Mouse (Mus musculus) embryonic facial prominence, embryonic 13.5 days (tissue): ENCODE results near the gene Med29. TPM values are rescaled to one million over a fixed set of nuclear protein-coding genes. Genes with fewer than 3 reads are reported as not detected.

Experiments used
- ATAC-seq: fragments of 200-750 bp; cut with Nextera tagmentation; 2 replicates; pipeline ENCODE4 v1.8.0; 2017; ENCODE audit warnings: low read depth; ENCODE audit not compliant: insufficient number of reproducible peaks, insufficient read depth, low FRiP score, low TSS enrichment
- H3K27ac ChIP-seq: fragments of 300-500 bp; sonication (generic); 2 replicates; pipeline ENCODE4 v1.5.1; 2015; ENCODE audit warnings: moderate library complexity, mild to moderate bottlenecking, inconsistent platforms
- H3K27me3 ChIP-seq: fragments of 300-500 bp; sonication (generic); 2 replicates; pipeline ENCODE4 v1.6.1; 2015; ENCODE audit warnings: mild to moderate bottlenecking, inconsistent platforms
- H3K36me3 ChIP-seq: fragments of 300-500 bp; sonication (generic); 2 replicates; pipeline ENCODE4 v1.6.1; 2015; ENCODE audit warnings: mild to moderate bottlenecking, inconsistent platforms
- H3K4me1 ChIP-seq: fragments of 300-500 bp; sonication (generic); 2 replicates; pipeline ENCODE4 v1.6.1; 2015; ENCODE audit warnings: inconsistent platforms
- H3K4me2 ChIP-seq: fragments of 300-500 bp; sonication (generic); 2 replicates; pipeline ENCODE4 v1.6.1; 2015; ENCODE audit warnings: moderate library complexity, mild to moderate bottlenecking, inconsistent platforms
- H3K4me3 ChIP-seq: fragments of 300-500 bp; sonication (generic); 2 replicates; pipeline ENCODE4 v1.5.1; 2015; ENCODE audit warnings: mild to moderate bottlenecking, inconsistent platforms
- H3K9ac ChIP-seq: fragments of 300-500 bp; sonication (generic); 2 replicates; pipeline ENCODE4 v1.6.1; 2015; ENCODE audit warnings: mild to moderate bottlenecking, inconsistent platforms
- H3K9me3 ChIP-seq: fragments of 300-500 bp; sonication (generic); 2 replicates; pipeline ENCODE4 v1.6.1; 2016; ENCODE audit warnings: inconsistent platforms
- WGBS: fragments of 180-500 bp; shearing (Covaris S2); methylation state at CpG from one replicate; pipeline ENCODE4 v1.1.7; 2015; ENCODE audit warnings: mixed read lengths; 5-methylcytosine and 5-hydroxymethylcytosine counted together
- polyA plus RNA-seq: library from polyadenylated mRNA; unstranded; fragments of >200 nt; fragmentation: Nextera tagmentation; extraction: Ambion mirVana; gene quantifications from 2 replicates; pipeline ENCODE4 v1.2.1, GENCODE M21; 2015

Med29 gene
- polyA plus RNA-seq, 1 experiment from 2014 or later, result 53.5 TPM

DNA sequence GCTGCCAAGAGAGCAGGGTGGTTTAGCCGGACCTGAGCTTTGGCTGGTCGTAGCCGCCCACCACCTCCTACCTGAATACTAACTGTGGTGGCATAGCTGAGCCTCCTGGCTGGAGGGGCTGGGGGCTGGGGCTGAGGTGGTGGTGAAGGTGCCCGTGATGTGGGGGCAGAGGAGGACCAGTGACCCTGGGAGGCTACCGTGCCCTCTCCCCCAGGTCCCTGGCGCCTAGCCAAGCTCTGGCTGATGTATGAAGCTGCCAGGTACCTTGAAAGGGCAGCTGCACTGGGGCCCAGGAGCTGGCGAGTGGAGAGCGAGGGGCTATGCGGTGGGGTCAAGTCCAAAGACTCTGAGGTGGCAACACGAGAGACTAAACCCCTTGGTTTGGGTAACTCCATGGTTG, 32.7 kb downstream of the Med29 start:
- Histone ChIP-seq H3K4me1 (peaks cover 35% of the 10 kb centered on the region), H3K27me3 (no peaks in the 10 kb centered on the region), H3K9me3 (no peaks in the 10 kb centered on the region), H3K36me3 (peaks cover 70% of the 10 kb centered on the region), H3K4me3 (no peak overlapping the region), H3K27ac (no peak overlapping the region), H3K9ac (no peak overlapping the region), H3K4me2 (no peak overlapping the region)
- ATAC-seq, result no peak
- 90% methylated on average over 10 of the region's 10 CpGs for WGBS

DNA sequence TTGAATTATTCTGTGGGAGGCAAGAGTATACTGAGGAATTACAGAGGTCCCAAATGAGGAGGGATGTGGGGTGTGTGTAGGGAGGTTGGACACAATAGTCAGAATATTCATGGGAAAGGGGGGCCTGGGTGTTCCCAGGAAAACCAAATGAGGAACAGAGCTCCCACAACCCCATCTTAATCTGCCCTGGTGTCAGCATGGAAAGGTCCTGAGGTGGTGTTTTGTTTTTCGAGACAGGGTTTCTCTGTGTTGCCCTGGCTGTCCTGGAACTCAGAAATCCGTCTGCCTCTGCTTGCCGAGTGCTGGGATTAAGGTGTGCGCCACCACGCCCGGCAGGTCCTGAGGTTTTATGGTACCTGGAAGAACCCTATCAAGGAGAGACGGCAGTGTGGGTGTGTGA, 34.1 kb downstream of the Med29 start:
- no peak for ATAC-seq
- H3K9me3 ChIP-seq, result no peaks in the 10 kb centered on the region
- H3K9ac ChIP-seq, result 0 out of 2 replicates have a peak overlapping the region, but pooled peaks have one; percentile 21
- no peaks in the 10 kb centered on the region for H3K27me3 ChIP-seq
- WGBS, result 50% methylated on average over 7 of the region's 7 CpGs
- H3K4me2 ChIP-seq, result peak overlapping the region; percentile 5; the same call in 1 of the 2 replicates
- H3K4me1 ChIP-seq, result peaks cover 35% of the 10 kb centered on the region
- no peak overlapping the region for H3K4me3 ChIP-seq
- peaks cover 70% of the 10 kb centered on the region for H3K36me3 ChIP-seq
- H3K27ac ChIP-seq, result peak overlapping the region; percentile 85

DNA sequence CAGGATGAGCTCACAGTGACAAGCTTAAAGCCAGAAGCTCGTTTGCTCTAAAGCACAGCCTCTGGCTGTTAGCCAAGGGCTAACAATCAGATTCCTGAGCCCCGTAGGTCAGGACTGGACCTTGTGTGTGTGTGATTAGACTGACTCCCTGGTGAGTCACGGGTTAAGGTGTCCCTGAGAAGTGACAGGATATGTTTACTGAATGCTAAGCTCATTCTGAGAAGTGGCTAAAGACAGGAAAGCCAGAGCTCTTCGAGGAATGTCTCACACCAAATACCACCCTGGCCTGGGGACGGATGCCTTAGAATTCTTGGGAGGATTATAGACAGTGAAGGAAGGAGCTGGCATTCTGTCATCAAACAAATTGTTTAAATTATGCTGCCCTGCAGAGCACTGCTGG, 34.5 kb downstream of the Med29 start:
- Histone ChIP-seq H3K9ac (peak overlapping the region; percentile 17; the same call in 1 of the 2 replicates), H3K27me3 (no peaks in the 10 kb centered on the region), H3K4me1 (peaks cover 35% of the 10 kb centered on the region), H3K4me2 (peak overlapping the region; percentile 5; the same call in 1 of the 2 replicates), H3K9me3 (no peaks in the 10 kb centered on the region), H3K4me3 (no peak overlapping the region), H3K27ac (peak overlapping the region; percentile 85), H3K36me3 (peaks cover 70% of the 10 kb centered on the region)
- WGBS, result 9% methylated on average over 5 of the region's 5 CpGs
- ATAC-seq, result no peak

DNA sequence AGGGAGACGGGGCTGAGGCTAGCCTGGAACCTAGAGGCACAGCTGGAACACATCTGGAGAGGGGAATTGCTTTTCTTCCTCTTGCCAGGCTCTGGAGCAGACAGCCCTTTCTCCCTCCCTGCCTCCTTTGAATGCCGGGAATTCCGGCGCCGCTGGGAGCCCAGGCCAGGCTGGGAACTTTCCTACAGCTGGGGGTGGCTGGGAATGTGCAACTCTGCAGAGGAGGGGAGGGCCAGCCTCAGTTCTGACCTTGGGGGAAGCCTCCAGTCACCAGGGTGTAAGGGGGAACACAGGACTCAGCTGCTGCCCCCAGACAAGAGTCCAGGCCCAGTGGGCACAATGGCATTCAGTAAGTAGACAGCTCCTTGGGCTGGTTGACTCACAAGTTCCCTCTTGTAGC, 35.5 kb downstream of the Med29 start:
- no peaks in the 10 kb centered on the region for H3K9me3 ChIP-seq
- H3K27ac ChIP-seq, result peak overlapping the region; percentile 85
- H3K4me2 ChIP-seq, result peak overlapping the region; percentile 14; the same call in 1 of the 2 replicates
- H3K4me3 ChIP-seq, result no peak overlapping the region
- no peaks in the 10 kb centered on the region for H3K27me3 ChIP-seq
- H3K36me3 ChIP-seq, result peaks cover 65% of the 10 kb centered on the region
- H3K4me1 ChIP-seq, result peaks cover 38% of the 10 kb centered on the region
- 0% methylated on average over 5 of the region's 5 CpGs for WGBS
- 0 out of 2 replicates have a peak, but pooled peaks have one; percentile 29 for ATAC-seq
- H3K9ac ChIP-seq, result peak overlapping the region; percentile 51

DNA sequence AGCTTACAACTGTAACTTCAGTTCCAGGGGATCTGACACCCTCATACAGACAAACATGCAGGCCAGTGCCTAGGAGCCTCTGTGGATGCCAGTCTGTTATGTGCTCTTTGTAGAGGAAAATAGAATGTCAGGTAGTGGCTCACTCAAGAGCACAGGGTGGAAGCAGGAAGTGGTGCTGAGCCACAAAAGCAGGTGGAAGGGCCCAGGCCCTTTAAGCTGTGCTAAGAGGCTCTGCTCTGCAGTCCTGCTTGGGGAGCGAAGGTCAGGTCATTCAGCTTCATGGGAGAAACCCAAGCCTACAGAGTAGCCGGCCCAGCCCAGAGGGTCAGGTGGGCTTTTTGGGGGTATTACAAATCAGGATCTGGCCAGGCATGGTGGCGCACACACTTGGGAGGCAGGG, 37.3 kb downstream of the Med29 start:
- Histone ChIP-seq H3K4me2 (no peak overlapping the region), H3K9me3 (no peaks in the 10 kb centered on the region), H3K27me3 (no peaks in the 10 kb centered on the region), H3K4me1 (peaks cover 45% of the 10 kb centered on the region), H3K27ac (no peak overlapping the region), H3K9ac (no peak overlapping the region), H3K4me3 (no peak overlapping the region), H3K36me3 (peaks cover 53% of the 10 kb centered on the region)
- WGBS, result 84% methylated on average over 3 of the region's 3 CpGs
- no peak for ATAC-seq

DNA sequence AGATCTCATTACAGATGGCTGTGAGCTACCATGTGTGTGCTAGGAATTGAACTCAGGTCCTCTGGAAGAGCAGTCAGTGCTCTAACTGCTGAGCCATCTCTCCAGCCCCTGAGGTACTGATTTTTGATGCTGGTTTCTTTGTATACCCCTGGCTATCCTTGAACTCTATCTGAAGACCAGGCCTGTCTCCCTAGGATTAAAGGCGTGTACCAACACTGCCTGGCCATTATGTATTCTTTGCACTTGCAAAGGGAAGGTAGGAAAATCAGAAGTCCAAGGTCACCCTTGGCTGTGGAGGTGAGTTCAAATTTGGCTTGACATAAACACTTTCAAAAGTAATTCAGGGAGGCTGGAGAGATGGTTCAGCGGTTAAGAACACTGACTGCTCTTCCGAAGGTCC, 37.9 kb downstream of the Med29 start:
- 95% methylated on average over 3 of the region's 3 CpGs for WGBS
- Histone ChIP-seq H3K4me3 (no peak overlapping the region), H3K4me2 (no peak overlapping the region), H3K27me3 (no peaks in the 10 kb centered on the region), H3K9ac (no peak overlapping the region), H3K36me3 (peaks cover 47% of the 10 kb centered on the region), H3K27ac (no peak overlapping the region), H3K9me3 (no peaks in the 10 kb centered on the region), H3K4me1 (peaks cover 46% of the 10 kb centered on the region)
- no peak for ATAC-seq

DNA sequence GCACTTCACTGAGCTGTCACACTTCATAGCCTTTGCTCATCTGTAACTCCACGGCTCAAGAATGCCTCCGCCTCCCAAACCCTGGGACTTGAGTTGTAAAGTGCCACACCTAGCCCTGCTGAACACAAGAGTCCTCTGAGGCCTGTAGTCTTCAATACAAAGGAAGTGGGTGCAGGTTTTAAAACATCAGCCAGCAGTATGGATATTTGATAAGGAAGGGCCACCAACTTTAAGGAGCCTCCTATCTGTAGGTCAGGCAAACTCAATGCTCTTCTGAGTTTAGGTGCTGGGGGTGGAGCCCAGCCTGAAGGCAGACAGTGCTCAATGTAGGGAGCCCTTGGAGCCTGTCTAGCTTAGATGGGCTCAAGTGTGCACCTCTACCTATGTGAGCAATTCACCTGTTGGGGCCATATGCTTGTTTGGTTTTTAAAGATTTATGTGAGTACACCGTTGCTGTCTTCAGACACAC, 38.4 kb downstream of the Med29 start:
- WGBS, result 93% methylated on average over 3 of the region's 3 CpGs

DNA sequence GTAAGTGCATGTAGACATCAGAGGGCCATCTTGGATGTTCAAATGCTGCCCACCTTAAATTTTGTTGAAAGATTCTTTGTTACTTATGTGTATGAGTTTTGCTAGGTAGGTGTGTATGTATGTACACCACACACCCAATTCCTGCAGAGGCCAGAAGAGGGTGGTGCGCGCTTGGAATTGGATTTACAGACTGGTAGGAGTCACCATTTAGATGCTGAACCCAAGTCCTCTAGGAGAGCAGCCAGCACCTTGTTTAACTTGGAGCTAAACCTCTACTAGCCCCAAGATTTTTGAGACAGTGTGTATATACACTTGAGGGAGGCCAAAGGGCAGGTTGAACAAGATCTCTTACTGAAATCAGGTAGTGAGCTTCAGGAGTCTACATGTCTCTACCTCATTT, 39.2 kb downstream of the Med29 start:
- Histone ChIP-seq H3K4me3 (no peak overlapping the region), H3K9ac (no peak overlapping the region), H3K4me1 (peaks cover 40% of the 10 kb centered on the region), H3K27ac (no peak overlapping the region), H3K9me3 (no peaks in the 10 kb centered on the region), H3K36me3 (peaks cover 35% of the 10 kb centered on the region), H3K27me3 (no peaks in the 10 kb centered on the region), H3K4me2 (no peak overlapping the region)
- no peak for ATAC-seq
- 90% methylated on average over 2 of the region's 2 CpGs for WGBS

More for the DNA sequence above, 38.4 kb downstream of the Med29 start:
- Histone ChIP-seq H3K27me3 (no peaks in the 10 kb centered on the region), H3K4me2 (no peak overlapping the region), H3K4me3 (no peak overlapping the region), H3K4me1 (peaks cover 46% of the 10 kb centered on the region), H3K36me3 (peaks cover 42% of the 10 kb centered on the region), H3K9ac (no peak overlapping the region), H3K9me3 (no peaks in the 10 kb centered on the region), H3K27ac (no peak overlapping the region)
- no peak for ATAC-seq

DNA sequence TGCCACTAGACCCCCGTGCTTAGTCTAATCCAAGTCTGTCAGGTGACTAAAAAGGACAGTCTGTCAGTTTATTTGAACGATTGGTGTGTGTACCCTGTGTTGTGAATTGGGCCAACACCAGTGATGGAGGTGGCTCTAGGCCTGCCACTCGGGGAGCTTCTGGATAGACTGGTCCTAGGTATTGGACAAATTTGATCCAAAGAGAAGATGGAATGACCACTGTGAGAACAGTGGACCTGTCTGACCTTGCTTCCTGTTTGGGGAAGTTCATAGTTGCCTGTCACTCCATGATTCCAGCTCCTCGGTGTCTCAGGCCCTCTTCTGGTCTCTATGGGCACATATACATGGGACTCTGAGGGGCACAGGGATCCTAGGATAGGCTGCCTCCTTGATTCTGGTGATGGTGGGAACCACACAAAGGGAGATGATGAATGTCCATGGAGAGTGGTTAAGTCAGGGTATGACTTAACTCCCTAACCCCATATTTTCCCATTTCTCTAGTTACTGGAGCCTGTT, 40.8 kb downstream of the Med29 start:
- H3K27ac ChIP-seq, result no peak overlapping the region
- 29% methylated on average over 4 of the region's 4 CpGs for WGBS
- H3K27me3 ChIP-seq, result no peaks in the 10 kb centered on the region
- H3K36me3 ChIP-seq, result peaks cover 35% of the 10 kb centered on the region
- peaks cover 24% of the 10 kb centered on the region for H3K4me1 ChIP-seq
- H3K4me2 ChIP-seq, result peak overlapping the region; percentile 65
- no peak for ATAC-seq
- H3K9ac ChIP-seq, result peak overlapping the region; percentile 98
- H3K9me3 ChIP-seq, result no peaks in the 10 kb centered on the region
- peak overlapping the region; percentile 79 for H3K4me3 ChIP-seq

DNA sequence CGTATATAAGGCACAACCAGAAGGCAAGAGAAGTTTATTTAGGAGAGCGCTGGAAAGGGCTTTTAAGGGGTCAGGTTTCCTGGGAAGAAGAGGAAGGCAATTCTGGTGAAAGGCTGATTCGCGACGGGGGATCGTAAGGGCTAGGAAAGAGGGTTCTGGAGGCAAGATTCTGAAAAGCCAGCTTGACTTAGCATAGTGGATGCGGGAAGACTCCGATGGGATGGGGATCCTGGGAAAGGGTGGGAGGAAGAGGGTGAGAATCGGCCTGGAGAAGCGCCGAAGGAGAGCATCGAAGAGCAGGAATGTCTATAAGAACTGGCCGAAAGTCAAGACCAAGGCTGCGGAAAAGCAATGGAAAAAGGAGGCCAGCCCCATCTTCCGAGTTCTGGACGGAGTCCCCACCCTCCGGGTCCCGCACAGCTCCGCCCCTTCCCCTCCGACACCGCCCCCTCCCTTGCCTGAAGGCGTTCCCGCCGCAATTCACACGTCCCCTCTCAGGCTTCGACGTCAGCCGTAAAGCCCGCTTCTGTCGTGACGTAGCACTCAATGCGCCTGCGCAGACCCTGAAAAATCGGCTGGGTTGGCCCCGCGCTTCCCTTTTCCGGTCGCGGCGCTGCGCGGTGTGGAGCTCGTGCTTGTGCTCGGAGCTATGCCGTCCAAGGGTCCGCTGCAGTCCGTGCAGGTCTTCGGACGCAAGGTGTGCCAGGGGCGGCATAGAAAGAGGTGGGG, 42.2 kb downstream of the Med29 start, which contains the start of gene Rps16:
TSS of gene Rps16 (plus strand) at position 498 of the 729 bp plus-strand sequence.
- Histone ChIP-seq H3K4me3 (peak within 1 kb of the TSS; percentile 79), H3K36me3 (peaks cover 34% of the 10 kb centered on the region), H3K9me3 (no peaks in the 10 kb centered on the region), H3K4me1 (peaks cover 22% of the 10 kb centered on the region), H3K27ac (peak within 1 kb of the TSS; percentile 97), H3K9ac (peak within 1 kb of the TSS; percentile 98), H3K27me3 (no peaks in the 10 kb centered on the region), H3K4me2 (peak within 1 kb of the TSS; percentile 65)
- peak; percentile 90 for ATAC-seq
- under 1% methylated on average over 50 of the region's 50 CpGs for WGBS

DNA sequence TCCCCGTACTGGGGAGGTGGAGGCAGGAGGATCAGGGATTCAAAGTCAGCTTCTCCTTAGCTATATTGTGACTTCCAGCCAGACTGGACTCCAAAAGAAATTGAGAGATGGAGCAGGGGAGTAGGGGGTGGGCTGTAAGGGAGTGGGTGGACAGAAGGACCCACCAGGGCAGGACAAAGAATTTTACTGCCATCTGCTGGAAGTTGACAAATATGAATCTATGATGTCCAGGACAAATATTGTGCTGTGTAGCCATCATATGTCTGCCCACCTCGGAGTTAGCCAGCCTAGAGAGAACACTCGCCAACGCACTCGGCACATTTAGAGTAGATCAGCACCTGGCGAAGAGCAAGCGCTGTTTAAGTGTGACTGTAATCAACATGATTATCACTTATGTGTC, 43.9 kb downstream of the Med29 start:
- H3K9ac ChIP-seq, result 0 out of 2 replicates have a peak overlapping the region, but pooled peaks have one; percentile 0
- H3K9me3 ChIP-seq, result no peaks in the 10 kb centered on the region
- H3K27me3 ChIP-seq, result no peaks in the 10 kb centered on the region
- H3K4me1 ChIP-seq, result peaks cover 24% of the 10 kb centered on the region
- H3K36me3 ChIP-seq, result peaks cover 17% of the 10 kb centered on the region
- no peak overlapping the region for H3K27ac ChIP-seq
- no peak overlapping the region for H3K4me3 ChIP-seq
- ATAC-seq, result no peak
- WGBS, result 82% methylated on average over 7 of the region's 7 CpGs
- H3K4me2 ChIP-seq, result no peak overlapping the region

DNA sequence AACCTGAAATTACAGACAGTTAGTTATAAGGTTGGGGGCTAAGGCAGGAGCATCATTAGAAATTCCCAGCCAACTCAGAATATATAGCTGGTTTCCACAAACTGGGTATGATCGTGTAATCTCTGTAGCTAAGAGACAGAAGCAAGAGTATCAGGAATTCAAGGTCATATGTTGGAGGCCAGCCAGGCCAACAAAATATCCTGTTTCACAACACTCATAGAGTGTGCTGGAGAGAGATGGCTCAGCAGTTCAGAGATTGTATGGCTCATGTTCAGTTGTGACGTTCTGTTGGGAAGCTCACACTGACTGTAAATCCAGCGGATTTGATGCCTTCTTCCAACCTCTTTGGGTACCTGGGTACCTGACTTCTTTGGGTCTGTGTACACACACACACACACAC, 44.8 kb downstream of the Med29 start:
- ATAC-seq, result no peak
- Histone ChIP-seq H3K9me3 (no peaks in the 10 kb centered on the region), H3K27ac (no peak overlapping the region), H3K36me3 (peaks cover 8% of the 10 kb centered on the region; the same call in 1 of the 2 replicates), H3K9ac (no peak overlapping the region), H3K4me2 (no peak overlapping the region), H3K4me1 (peaks cover 24% of the 10 kb centered on the region), H3K4me3 (no peak overlapping the region), H3K27me3 (no peaks in the 10 kb centered on the region)
- WGBS, result 74% methylated on average over 3 of the region's 3 CpGs
